Comparison of ENCODE assay signal across 24 mouse cellular contexts in the genomic region with DNA sequence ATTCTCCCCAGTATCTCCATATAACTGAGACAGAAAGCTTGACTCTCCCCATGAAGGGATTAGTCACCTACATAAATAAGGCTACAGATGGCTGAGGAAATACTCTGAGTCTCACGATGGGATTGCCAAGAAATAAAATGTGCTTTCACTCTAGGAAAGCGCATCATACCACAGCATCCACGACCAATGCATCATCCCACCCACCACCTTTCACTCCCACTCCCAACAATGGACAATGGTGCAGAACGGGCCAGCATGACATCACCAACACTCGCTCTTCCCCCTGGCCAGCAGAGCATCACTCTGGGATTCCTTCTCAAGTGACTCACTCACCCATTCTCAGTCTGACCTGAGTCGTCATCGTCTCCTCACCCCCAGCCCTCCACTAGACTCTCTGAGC.
"Had no signal": no experiment of that assay in that cellular context is flagged by ENCODE, and none has a peak within 500 bp of the region (broad histone marks: within the 10 kb centered on the region; RNA-seq: fewer than 3 reads in every experiment).

No protein-coding gene starts in this region.

- H3K9me3 ChIP-seq: kidney, embryonic 15.5 days; limb, embryonic 12.5 days; limb, embryonic 15.5 days; neural tube, embryonic 12.5 days; neural tube, embryonic 15.5 days had no signal

- H3K36me3 ChIP-seq: kidney, embryonic 15.5 days; limb, embryonic 12.5 days; limb, embryonic 15.5 days; neural tube, embryonic 12.5 days; neural tube, embryonic 15.5 days had no signal

- H3K4me3 ChIP-seq: kidney, embryonic 15.5 days; limb, embryonic 12.5 days; limb, embryonic 15.5 days; neural tube, embryonic 12.5 days; neural tube, embryonic 15.5 days had no signal

- H3K27ac ChIP-seq: kidney, embryonic 15.5 days; limb, embryonic 12.5 days; limb, embryonic 15.5 days; liver, embryonic 14.5 days; macrophage; neural tube, embryonic 12.5 days; neural tube, embryonic 15.5 days; stomach, postnatal 0 days had no signal

- H3K9ac ChIP-seq: kidney, embryonic 15.5 days; limb, embryonic 12.5 days; limb, embryonic 15.5 days; liver, embryonic 14.5 days; liver, postnatal 0 days; lung, embryonic 14.5 days; neural tube, embryonic 12.5 days; neural tube, embryonic 15.5 days had no signal

- H3K4me1 ChIP-seq: kidney, embryonic 15.5 days; limb, embryonic 12.5 days; limb, embryonic 15.5 days had no signal

- H3K4me2 ChIP-seq: kidney, embryonic 15.5 days; limb, embryonic 12.5 days; limb, embryonic 15.5 days; liver, embryonic 11.5 days; lung, embryonic 14.5 days; midbrain, embryonic 11.5 days; neural tube, embryonic 12.5 days; neural tube, embryonic 15.5 days had no signal

- DNase-seq: kidney, adult 2 months; kidney, postnatal 10 days; kidney, postnatal 36 days; layer of hippocampus, postnatal 36 days; left cerebral cortex, postnatal 4 days; liver, postnatal 0 days; lung, embryonic 14.5 days; midbrain, embryonic 14.5 days; retina, postnatal 1 day; right cerebral cortex, postnatal 14 days; right cerebral cortex, postnatal 4 days; thymus, adult 2 months; thymus, postnatal 14 days had no signal

- H3K27me3 ChIP-seq: kidney, embryonic 15.5 days; limb, embryonic 15.5 days; neural tube, embryonic 12.5 days; neural tube, embryonic 15.5 days had no signal

- ATAC-seq: liver, postnatal 0 days; lung, postnatal 0 days had no signal
